Mouse (Mus musculus) cerebellum, postnatal 10 days (tissue): Measurements from ENCODE around the gene Abhd14a.

Experiments
- DNase-seq, 2 experiments: peaks; one replicate each; pipeline ENCODE4 v3.0.0; 2021; ENCODE audit warnings: mixed read lengths in 2 of 2

Gene Abhd14a

GRCm38 (mm10) chr9:106410086-106410650, 37.3 kb downstream of the Abhd14a start:
- DNase-seq: no peak

- no peak for DNase-seq
These were observed 38.4 kb downstream of the Abhd14a start for GRCm38 (mm10) chr9:106409096-106409495.

GRCm38 (mm10) chr9:106406443-106407078, 40.9 kb downstream of the Abhd14a start:
- no peak for DNase-seq

GRCm38 (mm10) chr9:106405275-106405674, 42.2 kb downstream of the Abhd14a start:
- DNase-seq: peak; percentile 88 to 89

GRCm38 (mm10) chr9:106402607-106403375, 44.7 kb downstream of the Abhd14a start:
- no peak for DNase-seq

- no peak for DNase-seq
These were observed 45.3 kb downstream of the Abhd14a start for GRCm38 (mm10) chr9:106402149-106402548.

- DNase-seq: no peak
These were observed 47.7 kb downstream of the Abhd14a start for GRCm38 (mm10) chr9:106399808-106400207.

- DNase-seq: no peak
These were observed 48.7 kb downstream of the Abhd14a start for GRCm38 (mm10) chr9:106398667-106399311.

GRCm38 (mm10) chr9:106397733-106398132, 49.7 kb downstream of the Abhd14a start:
- no peak for DNase-seq

GRCm38 (mm10) chr9:106394649-106395602, 52.6 kb downstream of the Abhd14a start:
- DNase-seq: peak in 1 of 2 experiments; percentile 52

GRCm38 (mm10) chr9:106393548-106393947, 53.9 kb downstream of the Abhd14a start:
- DNase-seq: peak in 1 of 2 experiments; percentile 43

GRCm38 (mm10) chr9:106392828-106393527, 54.5 kb downstream of the Abhd14a start:
- peak in 1 of 2 experiments; percentile 57 for DNase-seq
